In genomic region chr4:130252441-130253157, GRCm38 (mm10) we compare ENCODE assay signal across 9 mouse cellular contexts. TPM values are rescaled to one million over a fixed set of nuclear protein-coding genes. Genes with fewer than 3 reads are reported as not detected.
A peak's percentile ranks its signal among the peaks of the same experiment; 100 is the strongest.
DNase-seq lines count a peak whose midpoint lies in the region; ATAC-seq and TF ChIP-seq lines count a peak whose summit lies in the region.
"Had no signal": no experiment of that assay in that cellular context is flagged by ENCODE, and none has a peak within 500 bp of the region (broad histone marks: within the 10 kb centered on the region; RNA-seq: fewer than 3 reads in every experiment).

No protein-coding gene starts in this region.

- no peak overlapping the region for H3K9ac ChIP-seq in heart, embryonic 12.5 days
- H3K9ac ChIP-seq in lung, postnatal 0 days (replicated peaks; ENCODE audit: low read depth), result no peak overlapping the region
- H3K9ac ChIP-seq: limb, embryonic 15.5 days had no signal

- DNase-seq in heart, postnatal 25 days (ENCODE audit: low spot score), result no peak
- DNase-seq in ES-CJ7 (ENCODE audit: low read depth, low spot score), result peak; percentile 85
- peak; percentile 31 for DNase-seq in embryo, embryonic 11 days
- no peak for DNase-seq in lung, postnatal 0 days (ENCODE audit: low spot score)
- DNase-seq in left cerebral cortex, adult 2 months (ENCODE audit: extremely low spot score in 1 of 2, low spot score in 2 of 2), result no peak
- DNase-seq in right cerebral cortex, adult 18-20 months, result no peak
- DNase-seq in natural killer cell, adult 2 months (ENCODE audit: low spot score in 2 of 2), result no peak

- peak; percentile 94 for ATAC-seq in heart, embryonic 12.5 days (ENCODE audit: insufficient number of reproducible peaks, low FRiP score)
- ATAC-seq in lung, postnatal 0 days, result peak; percentile 57

- no peak overlapping the region for H3K27ac ChIP-seq in heart, embryonic 12.5 days (ENCODE audit: poor library complexity, severe bottlenecking)
- H3K27ac ChIP-seq in lung, postnatal 0 days (ENCODE audit: low read length), result no peak overlapping the region
- H3K27ac ChIP-seq in left cerebral cortex, adult 2 months, result no peak overlapping the region
- H3K27ac ChIP-seq: limb, embryonic 15.5 days had no signal

- TF ChIP-seq EP300 in lung, postnatal 0 days (IDR thresholded peaks at IDR 0.05), result no peak

- no peak overlapping the region for H3K4me3 ChIP-seq in heart, embryonic 12.5 days
- H3K4me3 ChIP-seq in lung, postnatal 0 days (ENCODE audit: low read depth, low read length), result no peak overlapping the region
- no peak overlapping the region for H3K4me3 ChIP-seq in left cerebral cortex, adult 2 months
- H3K4me3 ChIP-seq: limb, embryonic 15.5 days had no signal

- peak overlapping the region; percentile 20 for H3K4me2 ChIP-seq in heart, embryonic 12.5 days
- H3K4me2 ChIP-seq in lung, postnatal 0 days (replicated peaks; ENCODE audit: low read depth, low read length), result no peak overlapping the region
- H3K4me2 ChIP-seq: limb, embryonic 15.5 days had no signal

- H3K36me3 ChIP-seq in heart, embryonic 12.5 days, result no peaks in the 10 kb centered on the region
- H3K36me3 ChIP-seq in lung, postnatal 0 days (ENCODE audit: insufficient read depth, low read length), result no peaks in the 10 kb centered on the region

- intact Hi-C loops in heart, postnatal 25 days (cut with DNase I), result no loop called here
- intact Hi-C loops in left cerebral cortex, adult 2 months (cut with DNase I), result no loop called here

- H3K27me3 ChIP-seq in heart, embryonic 12.5 days (replicated peaks), result 0 out of 2 replicates have a peak, but pooled peaks cover 6% of the 10 kb centered on the region
- H3K27me3 ChIP-seq in lung, postnatal 0 days (replicated peaks; ENCODE audit: insufficient read depth, low read length), result no peaks in the 10 kb centered on the region
- H3K27me3 ChIP-seq: limb, embryonic 15.5 days had no signal

- peaks cover 20% of the 10 kb centered on the region; the same call in 1 of the 2 replicates for H3K4me1 ChIP-seq in heart, embryonic 12.5 days (replicated peaks)
- H3K4me1 ChIP-seq in lung, postnatal 0 days (ENCODE audit: insufficient read depth, low read depth, low read length), result no peaks in the 10 kb centered on the region

- H3K9me3 ChIP-seq in heart, embryonic 12.5 days (replicated peaks), result no peaks in the 10 kb centered on the region
- H3K9me3 ChIP-seq in lung, postnatal 0 days (ENCODE audit: low read length), result no peaks in the 10 kb centered on the region
- H3K9me3 ChIP-seq: limb, embryonic 15.5 days had no signal

- TF ChIP-seq CTCF in lung, postnatal 0 days (IDR thresholded peaks at IDR 0.05), result no peak
- TF ChIP-seq CTCF in left cerebral cortex, adult 2 months (IDR thresholded peaks at IDR 0.05), result no peak

- 57% methylated on average over 8 of the region's 8 CpGs for WGBS in heart, embryonic 12.5 days
- 67% methylated on average over 8 of the region's 8 CpGs for WGBS in lung, postnatal 0 days

RNA-seq across cellular contexts. Expression of gene Serinc2, which starts 26.4 kb away (rescaled TPM):
- 13.6 and 14.1 TPM in 2 replicates for polyA plus RNA-seq in heart, embryonic 12.5 days (2016; fragmentation: Nextera tagmentation; extraction: Ambion mirVana)
- 1 to 10 TPM; 2.2 to 3.0 TPM for total RNA-seq in heart, postnatal 25 days (2021)
- polyA plus RNA-seq in lung, postnatal 0 days (2015; fragmentation: Nextera tagmentation; extraction: Ambion mirVana), result 24.7 and 26.6 TPM in 2 replicates
- total RNA-seq in left cerebral cortex, adult 2 months (2021), result 10 to 100 TPM in 1 of 2 experiments, 1 to 10 TPM in 1; 6.5 to 11.9 TPM

RNA-seq across cellular contexts. Expression of gene Gm853, which starts 30.4 kb away (rescaled TPM):
- not detected in 2 replicates for polyA plus RNA-seq in heart, embryonic 12.5 days (2016; fragmentation: Nextera tagmentation; extraction: Ambion mirVana)
- total RNA-seq in heart, postnatal 25 days (2021), result not detected
- not detected in 2 replicates for polyA plus RNA-seq in lung, postnatal 0 days (2015; fragmentation: Nextera tagmentation; extraction: Ambion mirVana)
- not detected for total RNA-seq in left cerebral cortex, adult 2 months (2021)
- polyA plus RNA-seq: limb, embryonic 15.5 days had no signal

RNA-seq across cellular contexts. Expression of gene Fabp3, which starts 55.8 kb away (rescaled TPM):
- polyA plus RNA-seq in heart, embryonic 12.5 days (2016; fragmentation: Nextera tagmentation; extraction: Ambion mirVana), result 762 and 794 TPM in 2 replicates
- total RNA-seq in heart, postnatal 25 days (2021), result 1,000 to 10,000 TPM; 5,192 to 5,215 TPM
- 88.3 and 112 TPM in 2 replicates for polyA plus RNA-seq in lung, postnatal 0 days (2015; fragmentation: Nextera tagmentation; extraction: Ambion mirVana)
- total RNA-seq in left cerebral cortex, adult 2 months (2021), result 100 to 1,000 TPM; 124 to 126 TPM

RNA-seq across cellular contexts. Expression of gene Gm10570, which starts 55.9 kb away (rescaled TPM):
- 0.88 and 1.5 TPM in 2 replicates for polyA plus RNA-seq in heart, embryonic 12.5 days (2016; fragmentation: Nextera tagmentation; extraction: Ambion mirVana)
- total RNA-seq in heart, postnatal 25 days (2021), result under 1 TPM in 1 of 2 experiments, not detected in 1; 0.75 TPM
- polyA plus RNA-seq in lung, postnatal 0 days (2015; fragmentation: Nextera tagmentation; extraction: Ambion mirVana), result 0.25 and 0.50 TPM in 2 replicates
- total RNA-seq in left cerebral cortex, adult 2 months (2021), result 1 to 10 TPM; 1.0 to 2.3 TPM
- polyA plus RNA-seq: limb, embryonic 15.5 days had no signal

Comparison
In these comparisons a context has a peak if more than half of its experiments do, and no peak if none do; other contexts are left out.
1. DNase-seq: peak in ES-CJ7 (single experiment) and embryo, embryonic 11 days (single experiment); none in heart, postnatal 25 days (single experiment), lung, postnatal 0 days (single experiment), left cerebral cortex, adult 2 months (0 of 2), right cerebral cortex, adult 18-20 months (single experiment) and natural killer cell, adult 2 months (0 of 2).
2. RNA of gene Fabp3, which starts 55.8 kb away (total RNA-seq): 5,192 to 5,215 TPM in heart, postnatal 25 days; 124 to 126 TPM in left cerebral cortex, adult 2 months; every median in the first group is over 10 times any median in the second.